Mouse (Mus musculus): ENCODE data around the gene Tor4a. TPM values are rescaled to one million over a fixed set of nuclear protein-coding genes. Genes with fewer than 3 reads are reported as not detected.
A peak's percentile ranks its signal among the peaks of the same experiment; 100 is the strongest.

Gene Tor4a
- total RNA-seq (2021) = 1 to 10 TPM; 2.7 to 2.9 TPM
- long read RNA-seq, experiment 1, transcript Tor4a-201 (2 exons, 3,255 nt) = major isoform, 5 of 8 reads
- long read RNA-seq, experiment 1, partial matches to known transcripts = 3 of 8 reads
- long read RNA-seq, experiment 1, other reads (novel, unspliced or antisense) = 0 of 8 reads
- long read RNA-seq, experiment 2, partial matches to known transcripts = 0 of 4 reads
- long read RNA-seq, experiment 2, other reads (novel, unspliced or antisense) = 1 of 4 reads

DNA sequence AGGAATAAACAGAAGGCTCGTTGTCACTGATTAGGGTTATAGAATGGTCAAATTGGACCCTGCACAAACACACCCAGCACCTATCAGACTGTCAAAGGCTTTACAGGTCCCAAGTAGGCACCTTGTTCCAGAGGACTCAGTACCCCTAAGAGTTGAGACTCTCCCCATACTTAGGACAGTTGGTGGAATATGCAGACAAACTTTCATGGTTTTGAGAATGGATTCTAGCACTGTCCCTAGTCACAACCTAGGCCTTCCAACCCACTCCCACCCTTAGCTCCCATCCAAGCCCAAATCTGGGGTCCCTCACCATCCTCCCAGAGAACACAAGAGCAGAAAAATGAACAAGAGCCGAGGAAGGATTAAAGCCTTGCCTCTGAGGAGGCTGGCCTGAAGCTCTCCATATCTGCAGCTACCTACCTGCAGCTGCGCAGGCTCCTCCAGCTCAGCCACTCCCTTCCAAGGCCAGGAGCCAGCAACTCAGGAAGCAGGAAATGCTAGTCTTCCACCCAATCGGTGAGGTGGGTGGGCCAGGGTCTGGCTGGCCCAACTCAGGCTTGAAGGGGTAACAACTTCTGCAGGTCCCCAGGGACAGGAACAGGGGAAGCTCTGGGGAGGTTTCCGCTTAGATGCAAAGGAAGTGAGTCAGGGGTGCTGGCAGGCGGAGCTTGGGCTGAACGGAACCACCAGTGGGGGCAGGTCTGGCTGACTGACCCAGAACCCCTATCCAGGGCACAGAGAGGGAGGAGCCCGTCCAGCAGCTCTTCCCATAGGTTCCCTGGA, at the start of gene Tor4a:
Tor4a (minus strand) TSS at position 715 of the 783 bp plus-strand sequence.
- DNase-seq (ENCODE audit: low spot score in 2 of 2) = peak in 1 of 2 experiments; percentile 40

DNA sequence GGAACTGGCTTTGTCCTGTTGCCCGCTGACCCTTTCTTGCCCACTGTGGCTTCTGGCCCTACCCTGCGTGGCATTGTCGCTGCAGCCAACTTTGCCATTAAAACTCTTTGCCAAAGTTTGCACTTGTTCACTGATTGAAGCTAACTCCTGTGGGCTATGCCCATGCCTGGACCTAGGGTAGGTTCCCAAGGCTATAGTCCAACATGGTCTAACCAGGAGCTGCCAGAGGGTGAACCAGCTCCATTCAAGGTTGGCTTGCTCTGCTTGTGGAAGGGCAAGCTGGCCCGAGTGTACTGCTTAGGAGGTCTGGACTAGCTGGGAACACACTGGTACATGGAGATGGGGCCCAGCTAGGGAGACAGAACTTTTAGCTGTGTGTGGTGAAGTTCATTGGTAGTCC, 47.5 kb upstream of the Tor4a start:
- no peak for DNase-seq (ENCODE audit: low spot score in 2 of 2)

DNA sequence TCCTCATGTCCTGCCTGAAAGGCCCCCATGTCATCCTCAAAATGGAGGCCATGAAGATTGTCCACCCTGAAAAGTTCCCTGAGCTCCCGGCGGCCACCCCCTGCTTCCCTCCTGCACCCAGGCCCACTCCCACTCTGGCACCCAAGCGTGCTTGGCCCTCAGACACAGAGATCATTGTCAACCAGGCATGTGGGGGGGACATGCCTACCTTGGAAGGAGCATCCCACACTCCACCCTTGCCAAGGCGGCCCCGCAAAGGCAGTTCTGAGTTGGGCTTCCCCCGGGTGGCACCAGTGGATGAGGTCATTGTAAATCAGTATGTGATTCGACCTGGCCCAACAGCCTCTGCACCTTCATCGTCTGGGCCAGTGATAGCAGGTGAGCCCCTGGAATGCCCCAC, 46.7 kb upstream of the Tor4a start:
- DNase-seq (ENCODE audit: low spot score in 2 of 2) = no peak

GRCm38 (mm10) chr2:25242101-25242506, 45.4 kb upstream of the Tor4a start, which contains the start of the genes Rnf208 and Cysrt1:
Gene Rnf208, plus strand, starts transcription at chr2:25242255.
Gene Cysrt1, minus strand, starts transcription at chr2:25242452.
- DNase-seq (ENCODE audit: low spot score in 2 of 2) = no peak

DNA sequence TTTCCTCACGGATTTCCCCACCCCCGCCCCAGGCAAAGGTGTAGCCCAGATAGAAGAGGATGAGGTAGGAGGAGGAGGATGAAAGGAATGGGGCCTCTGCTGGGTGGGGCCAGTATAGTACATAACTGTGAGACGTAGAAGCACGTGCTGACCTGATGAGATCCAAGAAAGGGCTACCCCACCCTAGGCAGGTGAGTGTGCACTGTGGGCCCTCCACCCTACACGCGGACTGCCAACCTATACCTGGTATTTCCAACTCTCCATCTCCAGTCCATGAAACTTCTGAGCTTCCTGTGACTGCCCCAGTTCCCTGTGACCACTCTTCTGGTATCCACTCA, 44.7 kb upstream of the Tor4a start:
- no peak for DNase-seq (ENCODE audit: low spot score in 2 of 2)

DNA sequence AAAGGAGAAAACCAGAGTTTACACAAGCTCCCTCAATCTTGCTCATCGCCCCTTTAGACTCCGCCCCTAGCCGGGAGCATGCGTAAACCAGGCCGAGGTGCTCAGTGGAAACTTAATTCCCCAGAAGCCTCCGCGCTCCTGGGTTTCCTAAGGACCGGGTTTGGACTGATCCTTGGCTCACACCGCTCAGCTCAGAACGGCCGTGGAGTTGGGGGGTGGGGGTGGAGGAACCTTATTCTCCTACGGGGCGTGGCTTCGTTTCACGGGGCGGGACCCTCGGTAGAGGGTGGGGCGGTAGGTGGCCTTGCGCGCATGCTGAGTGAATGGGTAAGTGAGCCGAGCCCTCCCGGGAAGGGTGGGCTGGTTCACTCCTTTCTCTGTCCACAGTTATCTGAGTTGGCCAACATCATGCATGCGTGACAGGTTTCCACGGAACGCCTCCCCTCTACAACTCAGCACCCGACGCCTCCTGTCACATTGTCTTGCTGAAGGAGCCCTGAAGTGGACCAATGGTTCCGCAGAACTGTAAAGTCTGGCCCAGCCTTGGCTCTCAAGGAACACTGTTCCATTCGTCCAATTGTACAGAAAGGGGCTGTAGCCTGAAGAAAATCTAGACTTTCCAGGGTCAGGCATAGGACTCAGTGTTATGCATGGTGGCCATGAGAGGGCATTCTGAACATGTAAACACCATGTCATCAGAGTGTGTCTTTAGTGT, 44.2 kb upstream of the Tor4a start:
- peak in 1 of 2 experiments; percentile 42 for DNase-seq (ENCODE audit: low spot score in 2 of 2)

DNA sequence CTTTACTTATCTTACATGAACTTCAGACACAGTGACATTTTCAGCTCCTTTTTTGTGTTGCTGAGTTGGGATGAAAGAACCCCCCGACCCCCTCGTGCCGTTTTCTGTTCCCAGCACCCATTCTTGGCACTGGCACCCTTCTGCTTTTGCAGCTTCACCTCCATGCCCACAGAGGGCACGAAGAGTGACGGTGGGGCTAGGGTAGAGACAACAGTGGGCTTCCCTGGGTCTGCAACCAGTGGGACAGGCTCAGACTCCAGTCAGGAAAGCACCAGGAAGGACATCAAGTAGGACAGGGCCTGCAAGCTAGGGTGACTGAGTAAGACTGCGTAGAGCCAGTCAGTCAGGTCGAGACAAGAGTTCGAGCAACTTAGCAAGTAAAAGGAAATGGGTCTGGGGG, 43.6 kb upstream of the Tor4a start:
- DNase-seq (ENCODE audit: low spot score in 2 of 2) = no peak

- no peak for DNase-seq (ENCODE audit: low spot score in 2 of 2)
Measured at GRCm38 (mm10) chr2:25239766-25240165, 43.1 kb upstream of the Tor4a start.

GRCm38 (mm10) chr2:25238106-25238505, 41.4 kb upstream of the Tor4a start:
- no peak for DNase-seq (ENCODE audit: low spot score in 2 of 2)

DNA sequence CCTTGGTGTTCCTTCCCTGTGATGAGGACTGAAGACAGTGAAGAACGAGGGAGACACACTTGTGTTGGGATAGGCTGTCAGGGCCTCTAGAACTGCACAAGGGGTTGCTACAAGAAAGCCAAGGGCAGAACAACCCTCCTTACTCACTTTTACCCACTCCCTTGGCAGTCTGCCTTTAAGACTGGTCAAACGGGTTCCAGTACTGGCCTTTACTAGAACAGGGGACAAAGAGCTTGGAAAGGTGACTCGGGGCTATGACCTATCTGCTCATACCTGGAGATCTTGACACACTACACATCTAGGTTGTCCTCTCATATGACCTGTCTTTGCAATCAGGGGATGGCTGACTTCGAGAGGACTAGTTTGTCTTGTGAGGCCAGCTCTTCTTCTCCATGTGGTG, 40.8 kb upstream of the Tor4a start:
- DNase-seq (ENCODE audit: low spot score in 2 of 2) = no peak

- no peak for DNase-seq (ENCODE audit: low spot score in 2 of 2)
Measured at GRCm38 (mm10) chr2:25236614-25237013, 39.9 kb upstream of the Tor4a start, which contains the start of gene Rnf224. Gene Rnf224, minus strand, starts transcription at chr2:25236787.

GRCm38 (mm10) chr2:25234551-25235220, 38.0 kb upstream of the Tor4a start:
- DNase-seq (ENCODE audit: low spot score in 2 of 2) = no peak

GRCm38 (mm10) chr2:25234050-25234449, 37.4 kb upstream of the Tor4a start, which contains the start of gene Slc34a3:
Gene Slc34a3, minus strand, starts transcription at chr2:25234364.
- DNase-seq (ENCODE audit: low spot score in 2 of 2) = no peak

- DNase-seq (ENCODE audit: low spot score in 2 of 2) = no peak
Measured at GRCm38 (mm10) chr2:25233421-25233820, 36.7 kb upstream of the Tor4a start.

DNA sequence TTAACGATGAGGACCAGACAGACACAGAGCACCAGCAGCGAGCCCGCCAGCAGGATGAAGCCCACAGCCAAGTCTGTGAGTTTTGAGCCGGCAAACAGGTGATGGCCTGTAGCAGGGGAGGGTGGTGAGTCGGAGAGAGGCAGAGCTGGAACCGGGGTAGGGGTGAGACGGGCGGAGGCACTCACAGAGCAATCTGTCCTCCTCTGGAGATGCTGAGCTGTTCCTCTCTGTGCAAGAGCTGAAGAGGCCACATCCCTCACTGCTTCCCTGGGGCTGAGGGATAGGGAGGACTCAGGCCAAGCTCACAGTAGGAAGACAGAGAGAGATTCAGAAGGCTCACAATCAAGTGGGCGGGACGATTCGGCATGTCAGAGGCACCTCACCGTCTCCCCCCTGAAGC, 34.4 kb upstream of the Tor4a start:
- no peak for DNase-seq (ENCODE audit: low spot score in 2 of 2)

DNA sequence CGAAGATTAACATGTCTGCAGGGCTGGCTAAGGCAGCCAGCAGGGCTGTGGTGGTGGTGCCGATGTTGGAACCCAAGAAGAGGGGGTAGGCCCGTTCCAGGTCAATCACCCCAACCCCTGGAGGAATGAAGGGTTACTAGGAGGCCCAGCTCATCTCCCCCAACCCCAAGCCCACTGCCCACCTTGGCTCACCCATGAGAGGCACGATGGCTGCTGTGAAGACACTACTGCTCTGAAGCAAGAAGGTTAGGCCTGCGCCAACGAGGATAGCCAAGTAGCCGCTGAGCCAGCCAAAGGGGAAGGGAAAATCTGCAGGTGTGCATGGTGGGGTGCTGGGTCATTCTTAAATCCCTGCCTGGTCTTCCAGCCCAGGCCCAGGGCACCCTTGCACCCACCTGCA, 33.9 kb upstream of the Tor4a start:
- DNase-seq (ENCODE audit: low spot score in 2 of 2) = no peak

GRCm38 (mm10) chr2:25229582-25229981, 32.9 kb upstream of the Tor4a start:
- no peak for DNase-seq (ENCODE audit: low spot score in 2 of 2)

- no peak for DNase-seq (ENCODE audit: low spot score in 2 of 2)
Measured at GRCm38 (mm10) chr2:25228995-25229530, 32.4 kb upstream of the Tor4a start.

DNA sequence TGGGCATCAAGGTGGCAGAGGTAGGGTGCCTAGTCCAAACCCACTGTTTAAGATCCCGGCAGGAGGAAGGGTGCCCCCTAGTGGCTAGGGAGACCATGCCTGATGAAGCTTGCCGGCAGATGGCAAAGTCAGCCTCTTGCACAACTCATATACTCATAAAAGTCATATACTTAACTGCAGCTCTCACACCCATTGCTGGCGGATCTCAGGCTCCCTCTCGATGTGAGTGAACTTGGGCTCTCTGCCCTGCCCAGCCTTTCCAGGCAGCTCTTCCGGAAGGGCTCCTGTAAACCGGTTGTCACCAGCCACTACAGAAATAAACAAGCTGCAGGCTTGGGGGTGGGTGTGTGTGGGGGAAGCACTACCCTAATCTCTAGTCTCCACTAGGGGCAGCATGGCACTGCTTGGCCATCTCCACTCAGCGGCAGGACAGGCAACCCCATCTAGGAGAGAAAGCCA, 31.8 kb upstream of the Tor4a start:
- DNase-seq (ENCODE audit: low spot score in 2 of 2) = peak; percentile 74 to 85

- no peak for DNase-seq (ENCODE audit: low spot score in 2 of 2)
Measured at GRCm38 (mm10) chr2:25227406-25227805, 30.7 kb upstream of the Tor4a start.

GRCm38 (mm10) chr2:25226864-25227263, 30.2 kb upstream of the Tor4a start:
- DNase-seq (ENCODE audit: low spot score in 2 of 2) = peak in 1 of 2 experiments; percentile 56
